Mouse (Mus musculus): ENCODE measurements around the gene Lamtor4. TPM values are rescaled to one million over a fixed set of nuclear protein-coding genes. Genes with fewer than 3 reads are reported as not detected.
A peak's percentile ranks its signal among the peaks of the same experiment; 100 is the strongest.

The Lamtor4 gene
- total RNA-seq, 4 experiments from 2014 or later, result 51.6 to 61.3 (median 58.0) TPM

DNA sequence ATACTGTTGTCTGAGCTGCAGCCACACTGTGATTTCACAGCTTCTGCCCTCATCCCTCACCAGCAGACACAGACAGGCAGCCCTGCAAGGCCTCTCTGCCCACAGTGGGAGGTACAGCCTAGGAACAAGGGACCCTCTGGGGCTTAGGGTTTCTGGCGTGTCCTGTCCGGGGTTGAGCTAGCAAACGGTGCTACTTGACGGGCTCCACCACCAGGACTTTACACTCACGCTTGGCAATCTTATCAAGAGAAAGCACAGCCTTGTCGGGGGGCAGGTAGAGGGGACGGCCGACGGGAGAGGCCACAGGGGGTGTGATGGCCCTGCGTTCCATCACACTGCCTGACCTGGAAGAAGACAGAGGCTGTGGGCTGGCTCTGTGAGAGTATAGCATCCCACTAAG, 4.8 kb downstream of the Lamtor4 start:
- no peak for DNase-seq (ENCODE audit: low spot score in 2 of 2)

DNA sequence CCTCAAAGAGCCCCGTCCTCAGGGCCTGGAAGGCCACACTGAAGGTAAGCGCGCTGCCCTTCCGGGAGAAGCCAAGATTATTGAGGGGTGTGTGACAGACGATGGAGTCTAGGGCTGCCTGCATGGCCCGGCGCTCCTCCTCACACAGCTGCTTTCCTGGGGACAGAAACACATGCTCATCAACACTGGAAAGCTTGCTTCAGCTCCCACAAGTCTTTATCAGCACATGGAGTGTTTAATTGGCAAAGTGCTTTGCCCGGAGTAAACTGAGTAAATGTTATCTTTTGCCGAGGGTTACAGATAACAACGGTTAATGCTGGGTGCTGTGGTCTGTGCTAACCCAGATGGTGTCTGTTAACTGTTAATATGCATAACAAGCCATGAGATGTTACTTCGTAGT, 5.6 kb downstream of the Lamtor4 start:
- no peak for DNase-seq (ENCODE audit: low spot score in 2 of 2)

DNA sequence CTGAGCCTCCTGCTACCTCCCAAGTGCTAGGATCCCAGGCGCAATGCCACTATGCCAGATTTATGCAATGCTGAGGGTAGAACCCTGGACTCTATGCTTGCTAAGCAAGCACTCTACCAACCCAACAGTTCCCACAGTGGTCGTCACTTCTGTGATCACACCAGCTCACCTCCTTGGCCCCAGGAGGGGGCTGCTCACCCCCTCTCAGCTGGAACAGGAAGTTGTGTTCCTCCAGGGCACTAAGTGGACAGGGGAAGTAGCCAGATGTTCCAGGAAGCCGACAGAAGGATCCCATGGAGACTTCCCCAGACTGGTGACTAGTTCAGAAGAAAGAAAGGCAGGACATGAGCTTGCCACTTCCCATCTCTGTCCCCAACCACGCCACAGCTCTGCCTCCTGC, 6.7 kb downstream of the Lamtor4 start:
- no peak for DNase-seq (ENCODE audit: low spot score in 2 of 2)

DNA sequence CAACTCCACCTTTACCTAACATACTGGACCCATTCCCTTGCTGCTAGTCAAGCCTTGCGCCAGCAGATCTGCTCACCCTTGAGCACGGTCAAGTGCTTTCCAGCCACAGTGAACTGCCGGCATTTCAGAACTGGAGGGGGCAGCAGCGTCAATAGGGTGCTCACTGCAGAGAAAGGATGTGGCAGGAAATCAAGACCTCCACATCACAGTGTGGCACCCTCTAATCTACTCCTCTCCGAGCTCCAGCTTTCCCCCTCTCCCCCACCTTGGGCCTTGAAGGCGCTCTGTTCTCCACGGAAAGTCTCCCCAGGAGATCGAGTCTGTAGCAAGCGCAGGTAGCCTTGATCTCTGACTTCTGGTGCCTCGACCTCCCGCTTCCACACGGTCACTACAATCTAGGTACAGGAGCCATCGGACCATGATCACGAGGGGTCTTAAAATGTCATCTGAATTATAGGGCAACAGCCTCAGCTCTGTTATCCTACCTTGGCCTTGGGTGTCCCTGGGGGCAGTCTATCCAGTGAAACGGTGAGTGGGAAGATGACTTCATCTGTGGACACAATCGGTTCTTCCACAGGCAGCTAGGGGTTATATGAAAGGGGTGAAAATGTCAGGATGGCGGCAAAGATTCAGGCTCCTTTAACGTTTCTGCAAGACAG, 7.4 kb downstream of the Lamtor4 start:
- no peak for DNase-seq (ENCODE audit: low spot score in 2 of 2)

DNA sequence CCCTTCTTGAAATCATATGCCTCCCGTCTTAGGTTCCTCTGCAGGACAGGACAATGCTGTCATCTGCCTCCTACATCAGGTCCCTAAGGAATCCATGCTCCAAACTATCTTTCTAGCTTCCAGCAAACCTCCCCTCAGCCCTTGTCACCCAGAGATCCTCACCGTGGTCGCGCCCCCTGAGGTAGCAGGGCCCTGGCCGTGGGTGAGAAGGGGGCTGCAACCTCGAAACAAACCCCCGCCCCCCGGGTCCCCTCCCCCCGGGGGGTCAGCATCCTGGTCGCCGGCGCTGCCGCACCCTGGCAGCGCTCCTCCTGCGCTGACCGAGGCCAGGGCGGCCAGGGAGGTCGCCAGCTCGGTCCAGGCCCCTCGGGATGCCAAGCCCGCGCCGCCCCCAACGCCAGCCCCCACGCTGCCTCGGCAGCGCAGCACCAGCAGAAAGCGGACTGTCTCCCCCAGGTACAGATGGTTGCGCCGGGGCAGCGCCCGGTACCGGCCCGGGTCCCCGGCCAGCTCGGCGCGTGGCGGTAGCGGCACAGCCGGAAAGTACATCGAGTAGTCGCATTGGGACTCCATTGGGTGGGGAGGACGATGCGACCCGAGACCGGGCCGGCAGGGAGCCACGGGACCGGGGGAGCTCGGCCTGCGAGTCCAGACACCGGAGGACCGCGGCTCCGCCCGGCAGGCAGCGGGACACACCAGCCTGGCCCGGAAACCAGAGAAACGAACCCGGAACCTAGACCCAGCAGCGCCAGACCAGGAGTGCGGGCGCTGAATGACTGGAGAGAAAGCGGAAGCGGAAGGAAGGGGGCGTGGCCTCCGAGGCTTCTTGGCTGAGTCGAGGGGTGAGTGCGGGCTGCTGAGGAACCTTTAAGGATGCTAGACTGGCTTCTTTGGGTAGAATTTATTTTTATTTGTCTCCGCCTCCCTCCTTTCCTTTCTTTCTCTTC, 8.3 kb downstream of the Lamtor4 start, which contains the start of gene BC037034:
TSS of gene BC037034 (minus strand) at position 774 of the 947 bp plus-strand sequence.
- DNase-seq (ENCODE audit: low spot score in 2 of 2), result peak; percentile 87 to 89

DNA sequence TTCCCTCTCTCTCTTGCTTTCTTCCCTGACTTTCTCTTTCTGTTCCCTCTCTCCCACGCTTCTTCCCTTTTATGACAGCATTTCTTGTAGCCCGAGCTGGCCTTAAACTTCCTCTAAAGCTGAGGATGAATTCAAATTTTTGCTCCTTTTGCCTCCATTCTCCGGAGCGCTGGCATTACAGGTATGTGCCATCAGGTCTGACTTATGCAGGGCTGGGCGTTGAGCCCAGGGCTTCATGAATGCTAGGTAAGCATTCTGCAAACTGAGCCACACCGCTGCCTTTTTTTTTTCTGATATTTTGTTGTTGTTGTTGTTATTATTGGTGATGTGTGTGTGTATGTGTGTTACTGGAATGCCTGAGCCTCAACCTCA, 8.9 kb downstream of the Lamtor4 start:
- no peak for DNase-seq (ENCODE audit: low spot score in 2 of 2)

DNA sequence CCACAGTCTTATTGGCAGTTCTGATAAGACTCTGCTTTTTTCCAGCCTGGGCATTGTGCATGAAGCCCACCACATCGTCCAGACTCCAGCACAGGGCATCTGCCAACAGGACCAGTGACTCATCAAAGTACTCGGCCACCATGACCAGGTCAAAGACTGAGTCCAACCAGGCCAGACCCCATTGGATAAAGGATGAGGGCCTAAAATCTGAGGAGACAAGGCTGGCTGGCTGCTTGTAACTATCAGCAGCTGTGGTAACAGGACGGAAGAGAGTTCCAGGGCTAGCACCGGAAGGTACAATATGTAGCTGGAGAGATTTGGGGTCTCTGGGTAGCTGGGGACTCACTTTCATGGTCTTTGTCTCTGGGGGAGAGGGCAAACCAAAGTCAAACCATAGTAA, 10.4 kb downstream of the Lamtor4 start:
- DNase-seq (ENCODE audit: low spot score in 2 of 2), result no peak

DNA sequence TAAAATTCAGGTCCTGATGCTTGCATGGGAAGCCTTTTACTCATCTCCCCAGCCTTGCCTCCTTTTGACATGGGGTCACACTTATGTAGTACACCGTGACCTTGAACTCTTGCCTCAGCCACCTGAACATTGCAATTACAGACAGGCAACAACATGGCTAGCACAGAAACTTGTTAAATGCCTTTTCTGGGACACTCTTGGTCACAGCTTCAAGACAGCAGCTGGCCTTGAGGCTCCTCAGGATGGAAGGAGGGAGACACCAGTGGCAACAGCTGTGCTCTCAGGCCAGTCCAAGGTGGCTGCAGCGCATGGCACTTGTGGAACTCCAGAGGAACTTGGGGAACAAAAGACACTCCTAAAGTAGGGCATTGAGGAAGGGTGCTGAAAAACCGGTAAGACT, 11.8 kb downstream of the Lamtor4 start:
- DNase-seq (ENCODE audit: low spot score in 2 of 2), result no peak

DNA sequence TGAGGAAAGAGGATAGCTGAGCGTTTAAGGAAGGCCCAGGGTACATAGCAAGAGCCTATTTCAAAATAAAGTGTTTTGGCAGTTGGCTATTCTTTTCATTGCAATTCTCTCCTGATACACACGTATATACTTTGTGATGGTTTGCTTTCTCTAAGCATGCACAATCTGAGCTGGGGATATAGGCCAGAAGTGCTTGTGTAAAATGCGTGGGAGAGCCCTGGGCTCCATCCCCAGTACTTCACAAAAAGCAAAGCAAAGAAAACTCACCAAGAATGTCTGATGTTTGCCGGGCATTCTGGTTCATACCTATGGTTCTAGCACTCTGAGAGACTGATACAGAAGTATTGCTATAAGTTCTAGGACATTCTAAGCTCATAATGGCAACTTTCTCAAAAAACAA, 13.7 kb downstream of the Lamtor4 start:
- DNase-seq (ENCODE audit: low spot score in 2 of 2), result no peak

DNA sequence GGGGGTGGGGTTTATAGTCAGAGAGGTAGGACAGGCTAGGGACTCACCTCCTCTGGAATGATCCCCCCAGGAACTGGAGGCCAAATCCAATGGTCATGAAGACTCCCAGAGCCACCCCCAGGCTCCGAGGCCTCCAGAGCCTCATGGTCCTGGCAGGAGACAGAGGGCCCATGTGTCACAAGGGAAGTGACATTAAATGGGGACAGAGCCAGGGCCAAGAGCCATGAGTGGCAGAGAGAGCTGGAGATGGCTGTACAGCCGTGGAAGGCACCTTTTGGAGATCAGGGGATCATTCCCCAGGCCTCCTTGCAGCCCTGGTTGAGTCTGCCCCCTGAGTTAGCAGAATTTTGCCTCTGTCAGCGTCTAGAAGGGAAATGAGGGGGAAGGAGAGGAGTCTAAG, 15.9 kb downstream of the Lamtor4 start:
- DNase-seq (ENCODE audit: low spot score in 2 of 2), result no peak

DNA sequence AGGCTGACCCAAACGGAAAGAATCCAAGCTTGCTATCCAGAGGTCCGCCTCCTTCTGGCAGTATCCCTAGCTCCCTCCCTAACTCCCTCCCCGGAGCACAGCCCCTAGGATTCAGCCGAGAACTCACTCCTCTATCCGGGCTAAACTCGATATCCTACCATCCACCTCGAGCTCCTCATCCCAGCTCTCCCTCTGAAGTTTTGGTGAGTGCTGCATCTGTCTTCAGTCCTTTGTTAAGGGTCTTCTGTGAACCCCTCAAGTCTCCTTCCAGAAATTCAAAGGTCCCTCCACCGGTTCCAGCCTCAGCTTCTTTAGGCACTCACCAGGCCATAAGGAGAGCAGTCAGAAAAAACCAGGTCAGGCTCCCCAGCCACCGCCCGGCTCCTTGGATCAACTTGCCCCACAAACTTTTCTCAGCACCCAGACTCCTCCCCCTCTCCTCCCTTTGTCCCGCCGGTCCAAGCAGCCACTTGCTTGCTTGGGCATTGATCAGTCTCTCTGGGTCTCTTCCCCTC, 17.2 kb downstream of the Lamtor4 start, which contains the start of gene Gal3st4:
TSS of gene Gal3st4 (minus strand) at position 432 of the 515 bp plus-strand sequence.
- no peak for DNase-seq (ENCODE audit: low spot score in 2 of 2)

DNA sequence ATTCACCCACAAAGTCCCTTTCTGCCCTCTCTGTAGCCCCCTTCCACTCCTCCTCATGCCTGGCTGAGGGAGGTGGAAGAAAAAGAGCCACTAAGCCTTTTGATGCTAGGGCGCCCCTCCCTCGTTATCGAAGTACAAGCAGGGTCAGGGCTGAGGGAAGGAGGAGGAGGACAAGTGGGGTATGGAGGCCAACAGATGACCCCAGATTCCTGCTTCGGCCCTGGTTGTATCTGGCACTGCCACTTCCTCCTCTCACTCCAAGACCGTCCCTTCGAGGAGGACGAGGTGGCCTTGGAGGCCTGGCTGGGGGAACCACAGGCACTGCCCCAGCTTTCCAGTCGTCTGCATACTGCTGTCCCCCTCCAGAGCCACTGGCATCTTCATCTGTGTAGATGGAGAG, 18.9 kb downstream of the Lamtor4 start:
- DNase-seq (ENCODE audit: low spot score in 2 of 2), result no peak

DNA sequence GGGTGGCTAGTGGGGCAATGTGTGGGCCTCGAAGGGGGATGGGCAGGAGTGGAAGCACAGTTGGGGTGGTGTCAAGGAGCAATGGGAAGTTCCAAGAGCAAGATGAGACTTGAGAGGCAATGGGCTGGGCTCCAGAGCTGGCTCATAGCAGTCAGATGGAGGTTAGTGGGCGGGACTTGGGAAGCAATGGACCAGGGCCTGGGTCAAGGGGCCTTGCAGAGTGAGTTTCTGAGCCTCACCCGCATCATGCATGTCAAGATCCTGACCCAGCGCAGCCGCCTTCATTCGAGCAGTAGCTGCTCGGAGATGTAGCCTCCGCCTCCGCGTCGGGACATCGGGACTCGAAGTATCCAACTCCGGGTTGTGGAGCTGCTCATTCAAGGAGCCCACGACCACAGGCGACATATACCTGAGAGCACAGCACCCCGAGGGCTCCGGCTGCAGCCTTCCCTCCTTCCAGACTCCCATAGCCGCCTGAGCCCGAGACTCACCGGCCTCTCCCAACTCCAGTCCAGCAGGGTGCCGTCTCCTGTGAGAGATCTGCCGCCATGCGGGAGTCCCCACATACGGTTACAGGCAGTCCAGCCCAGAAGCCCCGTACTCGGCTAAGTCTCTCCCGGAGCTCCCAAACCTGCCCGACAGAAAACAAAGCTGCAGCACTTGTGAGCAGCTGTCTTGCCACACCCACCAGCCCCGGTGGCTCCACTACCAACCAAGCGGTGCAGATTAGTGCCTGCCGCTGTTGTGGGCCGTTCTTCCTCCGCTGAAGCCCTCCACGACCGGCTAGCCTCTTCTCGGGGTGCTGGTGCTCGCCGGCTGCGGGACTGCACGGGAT, 20.2 kb downstream of the Lamtor4 start:
- no peak for DNase-seq (ENCODE audit: low spot score in 2 of 2)

DNA sequence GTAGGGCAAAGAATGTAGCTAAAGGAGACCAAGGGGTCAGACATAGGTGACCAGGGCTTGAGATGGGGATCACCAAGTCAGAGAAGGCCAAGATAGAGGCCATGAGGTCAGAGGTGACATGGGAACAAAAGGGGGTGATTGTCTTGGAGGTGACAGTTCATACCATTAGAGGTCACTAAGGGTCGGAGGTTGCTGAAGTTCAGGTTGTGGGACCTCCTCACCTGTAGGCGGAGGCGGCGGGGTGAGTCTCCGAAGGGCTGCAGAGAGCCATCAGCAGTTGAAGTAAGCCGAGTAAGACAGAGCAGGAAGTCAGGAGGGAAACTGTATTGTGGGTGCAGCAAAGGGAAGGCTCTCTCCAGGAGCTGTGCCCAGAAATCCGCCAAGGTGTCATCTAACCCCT, 22.7 kb downstream of the Lamtor4 start:
- no peak for DNase-seq (ENCODE audit: low spot score in 2 of 2)

DNA sequence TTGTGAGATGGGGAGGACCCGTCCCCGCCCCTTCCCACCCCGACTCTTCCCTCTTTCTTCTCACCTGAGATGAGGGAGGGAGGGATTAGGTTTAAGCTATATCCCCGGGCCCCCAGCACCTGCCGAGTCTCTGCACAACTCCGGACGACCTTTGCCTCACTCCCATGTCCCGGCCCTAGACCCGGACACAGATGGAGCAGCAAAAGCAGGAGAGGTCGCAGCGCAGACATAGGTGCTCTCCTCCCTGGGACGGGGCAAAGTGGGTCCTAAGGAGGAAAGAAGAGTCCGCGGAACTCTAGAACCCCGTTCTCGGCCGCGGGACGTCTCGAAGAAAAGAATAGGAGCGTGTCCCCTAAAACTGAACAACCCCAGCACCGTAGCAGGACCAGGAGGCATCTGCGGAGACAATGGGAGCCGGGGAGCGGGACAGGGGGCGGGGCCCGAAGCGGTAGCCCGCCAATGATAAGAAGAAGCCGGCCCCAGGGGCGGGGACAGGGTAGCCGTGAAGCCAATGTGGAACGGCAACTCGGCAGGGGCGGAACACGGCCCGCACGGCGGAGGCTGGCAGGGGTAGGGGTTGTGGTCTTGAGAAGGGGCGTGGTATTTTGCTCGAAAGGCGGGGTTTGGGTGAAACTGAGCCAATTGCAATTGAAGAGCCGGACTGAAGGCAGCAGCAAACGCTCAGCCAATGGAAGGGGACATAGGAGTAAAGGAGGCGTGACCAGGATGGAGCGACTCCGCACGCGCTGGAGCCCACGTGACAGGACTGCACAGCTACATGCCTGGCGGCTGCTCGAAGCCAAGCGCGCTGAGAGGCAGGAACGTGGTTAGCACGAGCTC, 24.5 kb downstream of the Lamtor4 start, which contains the start of the genes Gm43720, Gpc2 and Stag3:
TSS of gene Gm43720 (minus strand) at position 374 of the 840 bp plus-strand sequence.
TSS of gene Gpc2 (minus strand) at position 421 of the 840 bp plus-strand sequence.
TSS of gene Stag3 (plus strand) at position 656 of the 840 bp plus-strand sequence.
- DNase-seq (ENCODE audit: low spot score in 2 of 2), result peak; percentile 63 to 66

DNA sequence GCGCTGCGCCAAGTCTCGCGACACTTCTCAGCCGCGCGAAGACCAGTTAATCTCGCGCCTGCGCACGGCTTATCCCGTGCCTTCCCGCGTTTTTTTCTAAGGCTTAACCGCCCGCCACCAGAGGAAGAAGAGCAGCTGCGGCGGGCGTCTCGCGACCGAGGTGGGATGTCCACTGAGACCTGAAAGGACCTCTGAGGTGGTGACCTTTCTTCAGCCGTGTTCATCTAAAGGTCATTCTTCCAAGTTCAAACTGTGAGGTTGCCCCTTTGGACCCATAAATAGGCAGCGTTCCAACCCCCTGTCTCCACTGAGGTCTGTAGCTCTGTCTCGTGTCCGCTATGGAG, 25.1 kb downstream of the Lamtor4 start:
- no peak for DNase-seq (ENCODE audit: low spot score in 2 of 2)

DNA sequence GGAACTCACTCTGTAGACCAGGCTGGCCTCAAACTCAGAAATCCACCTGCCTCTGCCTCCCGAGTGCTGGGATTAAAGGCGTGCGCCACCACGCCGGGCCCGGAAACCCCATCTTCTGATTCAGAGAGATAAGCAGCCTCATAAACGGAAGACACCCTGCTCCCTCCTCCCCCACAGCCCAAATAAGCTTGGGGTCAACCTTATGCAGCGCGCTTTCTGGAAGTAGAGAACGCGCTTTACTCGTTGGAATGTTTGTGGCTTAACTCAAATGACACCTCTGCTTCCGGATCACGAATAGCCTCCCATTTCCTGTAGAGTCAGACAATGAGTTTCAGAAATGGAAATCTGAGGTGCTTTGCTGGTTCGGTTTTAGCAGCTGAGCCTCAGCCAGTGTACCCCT, 25.5 kb downstream of the Lamtor4 start:
- DNase-seq (ENCODE audit: low spot score in 2 of 2), result no peak

DNA sequence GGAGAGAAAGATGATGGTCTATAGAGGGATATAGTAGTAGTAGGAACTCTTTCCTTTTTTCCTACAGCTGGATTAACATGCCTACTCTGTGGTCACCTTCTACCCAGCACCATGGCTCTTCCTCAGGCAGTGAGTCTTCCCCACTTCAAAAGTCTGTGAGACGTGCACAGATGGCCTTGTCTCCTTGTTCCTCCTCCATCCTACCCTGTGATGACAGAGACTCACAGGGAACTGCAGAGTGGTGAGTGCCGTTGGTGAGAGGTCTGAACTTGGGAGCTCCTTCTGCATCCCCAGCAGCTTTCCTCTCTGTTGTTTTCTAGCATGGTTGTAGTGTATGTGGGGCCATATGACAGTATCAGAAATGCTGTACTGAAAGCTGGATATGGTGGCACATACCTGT, 26.5 kb downstream of the Lamtor4 start:
- no peak for DNase-seq (ENCODE audit: low spot score in 2 of 2)

DNA sequence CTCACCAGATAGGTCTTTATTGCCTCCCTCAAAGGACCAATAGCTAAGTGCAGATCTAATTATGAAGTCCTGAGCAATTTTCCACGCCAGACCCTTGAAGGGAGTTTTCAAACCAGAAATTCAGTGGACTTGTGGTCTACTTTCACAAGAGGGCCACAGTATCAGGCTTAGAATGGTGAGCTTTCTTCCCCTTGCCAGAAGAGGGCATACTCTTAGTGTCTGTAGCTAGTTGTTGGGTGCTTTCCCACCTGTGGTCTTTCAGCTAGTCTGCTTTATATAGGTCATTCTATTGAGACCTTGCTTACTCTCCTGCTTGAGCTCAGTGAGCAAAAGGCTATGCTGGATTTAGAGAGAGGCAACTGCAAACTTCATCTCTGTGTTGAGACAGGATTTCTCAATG, 28.3 kb downstream of the Lamtor4 start:
- no peak for DNase-seq (ENCODE audit: low spot score in 2 of 2)

DNA sequence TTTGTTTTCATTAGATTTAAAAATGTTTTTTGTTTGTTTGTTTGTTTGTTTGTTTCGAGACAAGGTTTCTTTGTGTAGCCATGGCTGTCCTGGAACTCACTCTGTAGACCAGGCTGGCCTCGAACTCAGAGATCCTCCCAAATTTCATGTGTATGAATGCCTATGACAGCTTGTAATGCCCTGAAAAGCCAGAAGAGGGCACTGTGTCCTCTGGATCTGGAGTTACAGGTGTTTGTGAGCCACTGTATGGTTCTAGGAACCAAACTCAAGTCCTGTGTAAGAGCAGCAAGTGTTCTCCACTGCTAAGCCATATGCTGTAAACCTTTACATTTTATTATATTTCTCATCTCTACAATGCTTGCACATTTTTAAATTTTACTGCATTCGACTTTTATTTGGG, 32.6 kb downstream of the Lamtor4 start:
- no peak for DNase-seq (ENCODE audit: low spot score in 2 of 2)
